Mouse (Mus musculus) limb, embryonic 10.5 days (tissue): ENCODE results near the gene Grm8. TPM values are rescaled to one million over a fixed set of nuclear protein-coding genes. Genes with fewer than 3 reads are reported as not detected.

Experiments
- DNase-seq: peaks from one replicate; pipeline ENCODE4 v3.0.0-alpha.2; 2017; ENCODE audit warnings: low spot score
- H3K27ac ChIP-seq: fragments of 300-500 bp; sonication (generic); 2 replicates; pipeline ENCODE4 v1.5.1; 2016; ENCODE audit warnings: mild to moderate bottlenecking
- H3K27me3 ChIP-seq: fragments of 300-500 bp; sonication (generic); 2 replicates; pipeline ENCODE4 v1.6.1; 2016; ENCODE audit warnings: low read depth, mild to moderate bottlenecking; ENCODE audit not compliant: poor library complexity, severe bottlenecking
- H3K36me3 ChIP-seq: fragments of 300-500 bp; sonication (generic); 2 replicates; pipeline ENCODE4 v1.6.1; 2016; ENCODE audit warnings: mild to moderate bottlenecking, moderate library complexity
- H3K4me1 ChIP-seq: fragments of 300-500 bp; sonication (generic); 2 replicates; pipeline ENCODE4 v1.6.1; 2016
- H3K4me3 ChIP-seq: fragments of 300-500 bp; sonication (generic); 2 replicates; pipeline ENCODE4 v1.5.1; 2016; ENCODE audit warnings: mild to moderate bottlenecking, moderate library complexity
- H3K9me3 ChIP-seq: fragments of 300-500 bp; sonication (generic); replicated peaks from 2 replicates; pipeline ENCODE4 v1.6.1; 2016; ENCODE audit warnings: mild to moderate bottlenecking
- WGBS: fragments of 180-500 bp; shearing (Covaris S2); methylation state at CpG from one replicate; pipeline ENCODE4 v1.1.7; 2016; 5-methylcytosine and 5-hydroxymethylcytosine counted together
- polyA plus RNA-seq: library from polyadenylated mRNA; unstranded; fragments of >200 nt; fragmentation: Nextera tagmentation; extraction: Ambion mirVana; gene quantifications from 2 replicates; pipeline ENCODE4 v1.2.1, GENCODE M21; 2016

Grm8 gene
- polyA plus RNA-seq, 1 experiment from 2014 or later = 0.40 TPM

DNA sequence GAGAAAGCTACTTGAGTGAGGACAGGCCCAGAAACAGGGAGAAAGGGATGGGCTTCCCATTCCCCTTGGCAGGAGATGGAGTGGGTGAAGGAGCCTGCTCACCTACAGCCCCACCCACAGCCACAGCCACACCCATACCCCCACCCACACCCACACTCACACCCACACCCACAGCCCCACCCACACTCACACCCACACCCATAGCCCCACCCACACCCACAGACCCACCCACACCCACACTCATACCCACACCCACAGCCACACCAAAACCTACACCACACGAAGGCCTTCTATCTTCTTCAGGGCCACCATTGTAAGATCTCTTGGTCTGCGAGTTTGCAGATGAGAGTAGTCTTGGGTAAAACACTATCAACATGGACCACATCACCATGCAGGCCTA lies 137.7 kb downstream of the Grm8 start:
- DNase-seq = no peak
- no peaks in the 10 kb centered on the region for H3K9me3 ChIP-seq
- H3K4me1 ChIP-seq = no peaks in the 10 kb centered on the region
- no peak overlapping the region for H3K27ac ChIP-seq
- no peaks in the 10 kb centered on the region for H3K36me3 ChIP-seq
- no peak overlapping the region for H3K4me3 ChIP-seq
- 97% methylated on average over 2 of the region's 2 CpGs for WGBS
- no peaks in the 10 kb centered on the region for H3K27me3 ChIP-seq

DNA sequence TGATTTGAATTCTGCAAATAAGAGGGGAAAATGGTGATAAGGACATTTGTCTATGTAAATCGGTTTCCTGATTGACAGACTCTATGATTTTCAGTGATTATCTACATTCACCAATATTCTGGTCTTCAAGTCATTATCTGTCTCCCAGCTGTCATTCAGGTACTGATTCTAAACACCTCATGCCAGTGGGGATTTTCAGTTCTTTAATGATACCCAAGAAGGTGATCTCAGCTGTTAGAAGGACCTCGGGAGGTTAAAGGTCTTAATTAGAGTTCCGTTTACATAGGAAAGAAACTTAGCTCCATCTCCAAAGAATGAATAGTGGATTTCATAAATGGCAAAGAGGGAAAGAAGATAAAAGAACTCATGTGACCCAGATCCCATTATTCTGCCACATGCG lies 143.7 kb downstream of the Grm8 start:
- H3K27ac ChIP-seq = no peak overlapping the region

DNA sequence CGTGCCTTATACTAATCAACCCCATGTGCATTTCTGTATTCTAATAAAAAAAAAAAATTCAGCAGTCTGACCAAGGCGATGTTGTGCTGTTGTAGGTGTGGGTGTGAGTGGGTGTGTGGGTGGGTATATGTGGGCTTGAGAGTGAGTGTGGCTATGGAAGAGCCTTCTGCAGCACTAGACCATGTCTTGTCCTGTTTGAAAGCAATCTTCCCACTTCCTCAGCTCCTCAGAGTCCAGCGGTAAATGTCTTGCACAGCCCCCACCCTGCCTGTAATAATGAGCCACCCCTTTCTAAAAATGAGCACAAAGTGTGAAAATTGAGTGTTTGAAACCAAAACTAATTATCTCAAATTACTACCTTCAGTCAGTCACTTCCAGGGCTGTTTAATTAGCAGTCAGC lies 152.4 kb downstream of the Grm8 start:
- Histone ChIP-seq H3K4me3 (no peak overlapping the region), H3K9me3 (no peaks in the 10 kb centered on the region), H3K4me1 (no peaks in the 10 kb centered on the region), H3K27me3 (no peaks in the 10 kb centered on the region), H3K36me3 (no peaks in the 10 kb centered on the region), H3K27ac (no peak overlapping the region)
- no peak for DNase-seq
- 87% methylated on average over 3 of the region's 3 CpGs for WGBS

More for the DNA sequence above, 143.7 kb downstream of the Grm8 start:
- WGBS = 80% methylated on average over 4 of the region's 4 CpGs
- no peaks in the 10 kb centered on the region for H3K9me3 ChIP-seq
- no peak for DNase-seq
- no peaks in the 10 kb centered on the region for H3K4me1 ChIP-seq
- no peaks in the 10 kb centered on the region for H3K27me3 ChIP-seq
- no peaks in the 10 kb centered on the region for H3K36me3 ChIP-seq
- no peak overlapping the region for H3K4me3 ChIP-seq

DNA sequence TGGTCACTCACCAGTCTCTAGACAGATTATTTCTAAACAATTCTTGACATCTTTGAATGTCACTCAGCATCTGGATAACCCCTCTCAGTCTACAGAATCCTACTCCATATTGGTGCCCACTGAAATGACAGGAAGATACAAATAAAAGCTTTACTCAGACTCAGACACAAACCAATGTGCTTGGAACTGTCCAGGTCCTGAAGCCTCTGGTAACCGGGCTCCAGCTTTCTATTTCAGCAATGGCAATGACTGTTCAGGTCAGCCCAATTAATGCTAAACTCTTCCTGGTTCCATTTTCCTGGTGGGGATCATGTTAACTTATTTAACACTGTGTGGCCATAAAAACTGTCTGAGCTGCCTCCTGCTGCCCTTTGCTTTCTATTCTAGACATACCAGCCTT lies 153.0 kb downstream of the Grm8 start:
- Histone ChIP-seq H3K9me3 (no peaks in the 10 kb centered on the region), H3K27ac (no peak overlapping the region), H3K27me3 (no peaks in the 10 kb centered on the region), H3K4me3 (no peak overlapping the region), H3K4me1 (no peaks in the 10 kb centered on the region), H3K36me3 (no peaks in the 10 kb centered on the region)
- 31% methylated on average over 1 of the region's 1 CpGs for WGBS
- peak; percentile 42 for DNase-seq

DNA sequence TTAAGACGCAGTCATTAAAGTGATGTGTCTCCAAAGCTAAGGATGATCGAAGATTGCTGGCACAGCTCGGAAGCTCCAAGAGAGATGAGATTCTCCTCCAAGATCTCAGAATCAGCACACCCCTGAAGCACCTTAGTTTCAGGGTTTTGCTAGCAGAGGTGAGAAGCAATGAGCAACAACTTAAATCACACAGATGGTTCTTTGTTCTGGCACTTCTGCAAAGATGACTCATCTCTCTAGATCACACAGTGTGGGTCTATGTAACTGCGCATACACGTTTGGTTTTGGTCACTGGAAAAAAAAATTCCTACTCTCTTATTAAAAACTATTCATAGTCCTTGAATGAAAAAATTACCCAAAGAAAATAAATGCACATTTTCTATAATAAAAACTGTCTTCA lies 157.6 kb downstream of the Grm8 start:
- H3K4me3 ChIP-seq = no peak overlapping the region
- no peaks in the 10 kb centered on the region for H3K36me3 ChIP-seq
- WGBS = 92% methylated on average over 5 of the region's 5 CpGs
- DNase-seq = no peak
- H3K9me3 ChIP-seq = no peaks in the 10 kb centered on the region
- no peak overlapping the region for H3K27ac ChIP-seq
- no peaks in the 10 kb centered on the region for H3K4me1 ChIP-seq
- H3K27me3 ChIP-seq = no peaks in the 10 kb centered on the region

DNA sequence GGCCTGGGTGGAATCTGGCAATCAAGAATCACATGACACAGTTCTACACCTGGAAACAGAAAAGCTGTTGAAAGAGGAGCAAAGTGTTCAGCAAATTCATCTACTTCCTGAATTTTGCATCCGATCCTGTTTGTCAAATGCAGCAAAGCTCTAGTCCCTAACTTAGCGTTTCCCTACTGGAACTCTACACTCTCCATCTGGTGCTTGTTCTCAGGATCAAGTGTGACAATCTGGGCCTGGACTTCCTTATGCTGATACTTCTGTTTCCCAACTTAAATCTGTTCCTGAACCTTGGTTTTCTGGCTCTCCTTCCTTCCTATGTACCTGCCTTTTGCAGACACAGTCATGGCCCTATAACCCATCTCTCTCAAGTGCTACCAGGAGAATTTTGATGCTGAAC lies 166.1 kb downstream of the Grm8 start:
- Histone ChIP-seq H3K4me3 (no peak overlapping the region), H3K4me1 (peaks cover 16% of the 10 kb centered on the region), H3K36me3 (no peaks in the 10 kb centered on the region), H3K27me3 (no peaks in the 10 kb centered on the region), H3K9me3 (no peaks in the 10 kb centered on the region), H3K27ac (peak overlapping the region; percentile 30; the same call in 1 of the 2 replicates)
- WGBS = 80% methylated on average over 2 of the region's 2 CpGs
- no peak for DNase-seq

DNA sequence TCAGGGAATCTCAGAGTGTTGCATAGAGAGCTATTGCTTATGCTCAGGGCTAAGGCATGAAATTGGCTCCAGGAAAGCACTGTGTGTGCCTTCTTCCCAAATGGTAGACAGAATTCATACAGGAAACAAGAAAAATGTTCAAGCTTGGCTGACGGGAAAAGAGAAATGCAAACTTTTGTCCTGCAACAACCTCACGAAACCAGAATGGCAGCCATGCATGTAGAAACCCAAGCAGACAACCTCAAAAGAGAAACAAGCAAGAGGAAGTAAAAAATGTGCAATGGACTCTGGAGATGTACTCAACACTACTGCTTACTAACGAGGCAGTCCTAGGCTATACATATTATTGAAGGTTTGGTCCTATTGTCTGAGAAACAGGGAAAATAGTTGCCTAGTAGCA lies 167.9 kb downstream of the Grm8 start:
- H3K4me1 ChIP-seq = peaks cover 16% of the 10 kb centered on the region
- no peak overlapping the region for H3K27ac ChIP-seq
- no peaks in the 10 kb centered on the region for H3K9me3 ChIP-seq
- H3K27me3 ChIP-seq = no peaks in the 10 kb centered on the region
- WGBS = 90% methylated on average over 3 of the region's 3 CpGs
- no peak for DNase-seq
- no peaks in the 10 kb centered on the region for H3K36me3 ChIP-seq
- H3K4me3 ChIP-seq = no peak overlapping the region

DNA sequence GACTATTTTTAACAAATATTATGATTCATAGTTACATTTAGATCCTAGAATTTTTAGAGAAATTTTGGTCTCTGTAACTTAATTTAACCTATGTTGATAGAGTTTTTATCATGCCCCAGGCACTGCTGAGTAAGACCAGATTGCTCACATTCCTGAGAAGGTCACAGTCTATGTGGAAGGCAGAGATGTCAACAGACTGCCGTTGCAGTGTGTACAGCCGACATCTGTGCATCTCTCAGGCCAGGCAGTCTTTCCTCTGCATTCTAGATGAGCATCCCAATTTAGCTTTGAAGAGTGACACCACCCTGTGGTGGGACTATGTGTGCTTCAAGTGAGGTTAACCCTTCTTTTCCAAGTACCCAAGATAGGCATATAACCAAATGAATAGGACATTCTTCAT lies 169.7 kb downstream of the Grm8 start:
- 53% methylated on average over 2 of the region's 2 CpGs for WGBS
- H3K36me3 ChIP-seq = no peaks in the 10 kb centered on the region
- no peak overlapping the region for H3K4me3 ChIP-seq
- H3K4me1 ChIP-seq = peaks cover 16% of the 10 kb centered on the region
- H3K9me3 ChIP-seq = no peaks in the 10 kb centered on the region
- no peaks in the 10 kb centered on the region for H3K27me3 ChIP-seq
- no peak for DNase-seq
- no peak overlapping the region for H3K27ac ChIP-seq

DNA sequence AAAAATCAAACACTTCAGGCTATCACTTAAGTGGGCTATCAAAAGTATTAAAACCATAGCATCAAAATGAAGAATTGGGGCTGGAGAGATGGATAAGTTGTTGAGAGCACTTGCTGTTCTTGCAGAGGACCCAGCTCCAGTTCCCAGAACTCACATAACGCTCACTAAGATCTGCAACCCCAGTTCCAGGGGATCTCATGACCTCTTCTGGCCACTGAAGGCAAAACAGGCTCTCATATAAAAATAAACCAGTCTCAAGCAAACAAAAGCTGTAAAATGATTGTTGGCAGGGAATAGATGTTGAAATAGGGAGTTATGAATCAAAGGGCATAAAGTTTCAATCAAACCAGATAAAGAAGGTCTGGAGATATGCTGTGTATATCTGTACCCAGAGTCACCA lies 171.1 kb downstream of the Grm8 start:
- H3K4me3 ChIP-seq = no peak overlapping the region
- no peak overlapping the region for H3K27ac ChIP-seq
- peaks cover 13% of the 10 kb centered on the region for H3K4me1 ChIP-seq
- no peaks in the 10 kb centered on the region for H3K36me3 ChIP-seq
- 74% methylated on average over 1 of the region's 1 CpGs for WGBS
- no peaks in the 10 kb centered on the region for H3K9me3 ChIP-seq
- no peak for DNase-seq
- no peaks in the 10 kb centered on the region for H3K27me3 ChIP-seq

DNA sequence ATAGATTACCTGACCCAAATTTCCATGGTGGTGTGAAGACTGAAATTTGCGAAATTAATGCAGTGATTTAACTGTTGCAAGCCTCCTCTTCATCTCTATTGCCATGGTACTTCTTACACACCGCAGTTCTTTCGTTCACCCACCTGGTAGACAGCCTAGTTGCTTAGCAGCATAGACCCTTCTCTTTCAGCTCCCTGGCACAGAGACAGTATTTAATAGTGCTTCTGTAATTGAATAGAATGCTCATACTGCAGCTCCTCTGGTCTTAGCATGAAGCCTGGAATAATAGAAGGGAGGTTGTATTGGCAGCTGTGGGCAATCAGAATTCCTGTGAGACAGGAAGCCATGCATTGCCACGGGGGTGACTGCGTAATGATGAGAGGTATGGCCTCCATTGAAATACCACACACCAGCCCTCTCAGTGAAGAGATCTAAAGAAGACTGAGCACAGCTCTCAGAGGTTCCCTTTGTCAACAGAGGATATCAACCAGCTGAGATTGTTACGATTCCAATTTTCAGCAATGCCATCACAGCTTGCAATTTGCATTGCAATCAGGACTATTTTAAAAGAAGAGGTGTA lies 178.6 kb downstream of the Grm8 start:
- no peaks in the 10 kb centered on the region for H3K4me1 ChIP-seq
- no peaks in the 10 kb centered on the region for H3K9me3 ChIP-seq
- H3K27ac ChIP-seq = no peak overlapping the region
- 86% methylated on average over 6 of the region's 6 CpGs for WGBS
- no peak for DNase-seq
- H3K4me3 ChIP-seq = no peak overlapping the region
- H3K27me3 ChIP-seq = no peaks in the 10 kb centered on the region
- H3K36me3 ChIP-seq = no peaks in the 10 kb centered on the region

DNA sequence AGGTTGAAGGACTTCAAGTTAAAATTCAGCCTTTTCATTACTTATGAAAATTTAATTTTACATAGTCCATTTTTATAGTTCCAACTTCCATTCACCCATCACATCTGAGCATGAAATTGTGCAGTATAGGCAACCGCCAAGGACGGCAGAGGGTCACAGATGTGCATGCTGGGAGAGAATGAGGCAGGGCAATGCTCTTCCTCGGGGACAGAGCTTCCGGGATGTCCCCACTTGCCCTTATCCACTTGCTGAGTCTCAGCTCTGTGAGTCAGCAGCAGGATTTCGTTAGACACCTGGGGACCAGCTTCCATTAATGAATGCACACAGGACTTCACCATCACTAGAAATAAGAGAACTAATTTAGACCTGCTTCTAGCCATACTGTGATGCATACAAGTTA lies 183.5 kb downstream of the Grm8 start:
- Histone ChIP-seq H3K27me3 (no peaks in the 10 kb centered on the region), H3K9me3 (no peaks in the 10 kb centered on the region), H3K4me3 (no peak overlapping the region), H3K4me1 (peaks cover 12% of the 10 kb centered on the region; the same call in 1 of the 2 replicates), H3K27ac (no peak overlapping the region), H3K36me3 (no peaks in the 10 kb centered on the region)
- no peak for DNase-seq
- WGBS = 85% methylated on average over 5 of the region's 5 CpGs

DNA sequence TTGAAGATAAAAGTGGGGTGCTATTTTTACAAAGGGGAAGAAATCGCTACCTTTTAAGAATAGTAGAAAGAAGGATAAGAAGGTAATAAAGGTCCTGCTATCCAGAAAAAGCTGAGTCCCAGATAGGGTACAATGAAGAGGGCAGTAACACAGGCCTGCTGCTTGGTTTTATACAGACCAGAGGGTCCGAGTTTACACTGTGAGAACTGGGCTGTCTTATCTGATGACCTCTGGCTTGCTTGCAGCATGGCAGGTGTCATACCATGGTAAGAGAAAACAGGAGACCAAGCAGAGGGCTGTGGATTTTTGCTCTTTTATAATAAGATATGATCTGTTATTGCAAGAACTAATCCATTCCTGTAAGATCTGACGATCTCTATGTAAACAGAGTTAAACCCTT lies 206.9 kb downstream of the Grm8 start:
- H3K27me3 ChIP-seq = no peaks in the 10 kb centered on the region
- 56% methylated on average over 3 of the region's 3 CpGs for WGBS
- H3K9me3 ChIP-seq = no peaks in the 10 kb centered on the region
- no peaks in the 10 kb centered on the region for H3K4me1 ChIP-seq
- H3K27ac ChIP-seq = no peak overlapping the region
- no peak overlapping the region for H3K4me3 ChIP-seq
- no peaks in the 10 kb centered on the region for H3K36me3 ChIP-seq
- no peak for DNase-seq

DNA sequence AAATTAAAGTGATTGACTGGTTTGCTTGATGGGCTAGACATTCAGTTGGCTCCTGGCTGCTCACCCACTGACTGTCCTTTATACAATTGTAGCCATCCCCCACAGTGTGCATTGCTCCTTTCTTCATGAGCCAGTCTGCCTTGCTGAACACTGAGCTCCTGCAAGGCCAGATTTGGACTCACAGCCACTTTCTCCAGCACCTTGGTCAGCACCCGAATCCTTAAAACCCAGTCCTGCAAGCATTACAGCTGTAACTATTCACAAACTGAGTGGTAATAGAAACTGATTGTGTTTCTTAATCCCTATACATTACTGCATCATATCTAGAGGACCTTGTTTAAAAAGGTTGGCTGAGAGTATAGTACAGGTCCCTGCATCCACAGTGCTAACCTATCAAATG lies 221.7 kb downstream of the Grm8 start:
- WGBS = 71% methylated on average over 1 of the region's 1 CpGs
- no peaks in the 10 kb centered on the region for H3K27me3 ChIP-seq
- H3K9me3 ChIP-seq = no peaks in the 10 kb centered on the region
- no peak overlapping the region for H3K4me3 ChIP-seq
- H3K4me1 ChIP-seq = no peaks in the 10 kb centered on the region
- no peak overlapping the region for H3K27ac ChIP-seq
- DNase-seq = peak; percentile 33
- H3K36me3 ChIP-seq = no peaks in the 10 kb centered on the region

DNA sequence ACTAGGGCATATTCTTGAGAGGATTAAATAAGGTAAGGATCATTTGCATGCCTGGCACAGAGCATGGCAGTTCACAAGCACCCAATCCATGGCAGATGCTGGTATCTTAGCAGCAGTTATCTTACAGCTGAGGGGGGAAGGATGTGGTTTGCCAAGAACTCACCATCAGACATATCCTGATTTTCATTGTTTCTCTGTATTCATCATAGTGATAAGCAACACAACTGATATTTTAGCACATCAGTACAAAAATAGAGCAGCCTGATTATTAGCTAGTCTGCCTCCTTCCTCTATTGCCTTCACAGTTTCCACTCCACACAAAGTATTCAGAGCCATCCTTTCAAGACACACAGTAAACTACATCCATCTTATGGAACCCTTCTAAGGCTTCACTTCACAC lies 230.6 kb downstream of the Grm8 start:
- Histone ChIP-seq H3K4me1 (no peaks in the 10 kb centered on the region), H3K27ac (no peak overlapping the region), H3K9me3 (no peaks in the 10 kb centered on the region), H3K27me3 (no peaks in the 10 kb centered on the region), H3K4me3 (no peak overlapping the region), H3K36me3 (no peaks in the 10 kb centered on the region)
- no peak for DNase-seq
